Mouse (Mus musculus): ENCODE measurements around the gene Zp3. TPM values are rescaled to one million over a fixed set of nuclear protein-coding genes. Genes with fewer than 3 reads are reported as not detected.

Zp3 gene
- polyA plus RNA-seq, 1 experiment, result not detected

DNA sequence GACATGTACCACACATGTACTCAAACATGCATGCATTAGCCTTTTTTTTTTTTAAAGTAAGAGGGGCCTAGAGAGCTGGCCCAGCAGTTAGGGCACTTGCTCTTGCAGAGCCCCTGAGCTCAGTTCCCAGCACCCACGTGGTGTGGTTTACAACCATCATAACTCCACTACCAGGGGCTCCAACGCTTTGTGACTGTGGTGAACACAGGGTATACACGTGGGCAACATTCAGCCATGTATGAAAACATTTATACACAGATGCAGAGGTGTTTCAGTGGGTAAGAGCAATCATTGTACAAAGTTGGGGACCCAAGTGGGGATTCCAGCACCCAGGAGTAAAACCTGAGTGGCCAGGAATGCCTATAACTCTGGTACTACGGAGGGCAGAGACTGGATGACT lies 21.5 kb upstream of the Zp3 start:
- Histone ChIP-seq H3K4me3 (replicated peaks) (peak overlapping the region; percentile 64), H3K9me3 (ENCODE audit: control insufficient read depth, low read length) (no peaks in the 10 kb centered on the region), H3K4me1 (ENCODE audit: control insufficient read depth) (peaks cover 76% of the 10 kb centered on the region), H3K27me3 (ENCODE audit: control insufficient read depth) (no peaks in the 10 kb centered on the region), H3K36me3 (ENCODE audit: control insufficient read depth) (peaks cover 8% of the 10 kb centered on the region)
- TF ChIP-seq TAL1 (IDR thresholded peaks at IDR 0.05; ENCODE audit: low read length) (no peak), GATA1 (IDR thresholded peaks at IDR 0.05; ENCODE audit: low read length) (no peak)

DNA sequence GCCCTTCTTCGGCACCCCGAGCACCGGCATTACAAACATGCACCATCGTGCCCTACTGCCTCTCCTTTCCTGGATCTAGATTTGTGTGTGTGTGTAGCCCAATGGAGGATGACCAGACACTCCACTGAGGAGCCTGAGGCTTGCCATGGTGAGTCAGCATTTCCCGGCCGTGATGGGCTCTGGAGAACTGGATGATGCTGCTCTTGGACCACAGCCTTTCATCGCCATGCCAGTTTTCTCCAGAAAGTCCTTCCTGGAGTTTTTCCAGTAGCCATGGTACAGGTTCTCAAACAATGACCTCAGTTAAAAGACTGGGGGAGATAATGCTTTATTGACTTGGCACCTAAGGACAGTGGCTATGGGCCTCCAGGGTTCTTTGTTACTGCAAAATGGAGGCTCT lies 20.0 kb upstream of the Zp3 start:
- no peak for TF ChIP-seq GATA1 (IDR thresholded peaks at IDR 0.05; ENCODE audit: low read length)
- no peak for TF ChIP-seq TAL1 (IDR thresholded peaks at IDR 0.05; ENCODE audit: low read length)

DNA sequence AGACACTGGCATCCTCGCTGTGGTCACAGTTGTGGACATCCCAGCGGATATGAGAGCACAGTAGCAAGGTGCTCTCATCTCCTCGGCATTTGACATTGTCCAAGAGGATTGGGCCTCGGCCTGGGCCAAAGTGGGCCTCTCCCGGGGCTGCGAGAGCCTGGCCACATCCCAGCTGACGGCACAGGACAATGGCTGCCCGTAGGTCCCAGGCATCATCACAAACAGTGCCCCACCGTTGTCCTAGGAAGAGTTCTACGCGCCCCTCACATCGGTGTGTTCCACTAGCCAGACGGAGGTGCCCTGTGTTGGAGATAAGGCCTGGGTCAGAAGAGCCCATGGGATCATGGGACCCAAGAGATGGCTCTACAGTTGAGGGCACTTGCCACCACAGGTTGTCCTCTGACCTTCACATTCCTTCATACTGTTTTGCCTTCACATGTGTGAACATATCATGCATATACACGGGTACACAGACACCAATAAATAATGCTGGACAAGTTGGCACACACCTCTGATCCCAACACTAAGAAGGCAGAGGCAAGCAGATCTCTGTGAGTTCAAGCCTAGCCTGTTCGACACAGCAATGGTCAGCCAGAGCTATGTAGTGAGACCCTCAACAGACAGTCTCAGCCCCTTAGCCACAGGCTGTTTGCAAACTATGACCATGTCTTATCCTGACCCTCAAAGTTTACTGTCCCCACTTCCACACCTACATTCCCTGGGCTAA lies 18.8 kb upstream of the Zp3 start:
- Histone ChIP-seq H3K4me1 (ENCODE audit: control insufficient read depth) (peaks cover 83% of the 10 kb centered on the region), H3K36me3 (ENCODE audit: control insufficient read depth) (peaks cover 8% of the 10 kb centered on the region), H3K4me3 (replicated peaks) (peak overlapping the region; percentile 82), H3K9me3 (ENCODE audit: control insufficient read depth, low read length) (no peaks in the 10 kb centered on the region), H3K27me3 (ENCODE audit: control insufficient read depth) (peaks cover 12% of the 10 kb centered on the region)
- TF ChIP-seq GATA1 (IDR thresholded peaks at IDR 0.05; ENCODE audit: low read length) (no peak), TAL1 (IDR thresholded peaks at IDR 0.05; ENCODE audit: low read length) (no peak)

More for the DNA sequence above, 20.0 kb upstream of the Zp3 start:
- Histone ChIP-seq H3K4me1 (ENCODE audit: control insufficient read depth) (peaks cover 83% of the 10 kb centered on the region), H3K36me3 (ENCODE audit: control insufficient read depth) (peaks cover 8% of the 10 kb centered on the region), H3K27me3 (ENCODE audit: control insufficient read depth) (peaks cover 4% of the 10 kb centered on the region), H3K4me3 (replicated peaks) (no peak overlapping the region), H3K9me3 (ENCODE audit: control insufficient read depth, low read length) (no peaks in the 10 kb centered on the region)

DNA sequence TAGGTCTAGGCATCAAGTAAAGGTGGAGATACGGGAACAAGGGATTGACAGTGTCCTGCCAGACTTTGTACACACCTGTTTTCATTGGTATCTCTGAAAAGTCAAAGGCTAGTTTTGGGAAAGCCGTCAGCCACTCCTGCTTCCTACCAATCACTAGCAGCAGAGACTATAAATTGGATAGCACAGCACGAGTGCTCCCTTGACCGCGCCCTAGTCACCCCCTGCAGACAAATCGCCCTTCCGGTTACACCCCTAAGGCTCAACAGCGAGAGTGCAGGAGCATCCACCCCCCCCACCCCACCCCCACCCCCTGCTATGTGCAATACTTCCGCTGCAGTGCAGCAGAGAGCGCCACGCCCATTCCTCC lies 17.8 kb upstream of the Zp3 start:
- no peaks in the 10 kb centered on the region for H3K9me3 ChIP-seq (ENCODE audit: control insufficient read depth, low read length)
- H3K27me3 ChIP-seq (ENCODE audit: control insufficient read depth), result peaks cover 12% of the 10 kb centered on the region
- no peak for TF ChIP-seq TAL1 (IDR thresholded peaks at IDR 0.05; ENCODE audit: low read length)
- H3K36me3 ChIP-seq (ENCODE audit: control insufficient read depth), result peaks cover 8% of the 10 kb centered on the region
- H3K4me1 ChIP-seq (ENCODE audit: control insufficient read depth), result peaks cover 72% of the 10 kb centered on the region
- peak overlapping the region; percentile 82 for H3K4me3 ChIP-seq (replicated peaks)

DNA sequence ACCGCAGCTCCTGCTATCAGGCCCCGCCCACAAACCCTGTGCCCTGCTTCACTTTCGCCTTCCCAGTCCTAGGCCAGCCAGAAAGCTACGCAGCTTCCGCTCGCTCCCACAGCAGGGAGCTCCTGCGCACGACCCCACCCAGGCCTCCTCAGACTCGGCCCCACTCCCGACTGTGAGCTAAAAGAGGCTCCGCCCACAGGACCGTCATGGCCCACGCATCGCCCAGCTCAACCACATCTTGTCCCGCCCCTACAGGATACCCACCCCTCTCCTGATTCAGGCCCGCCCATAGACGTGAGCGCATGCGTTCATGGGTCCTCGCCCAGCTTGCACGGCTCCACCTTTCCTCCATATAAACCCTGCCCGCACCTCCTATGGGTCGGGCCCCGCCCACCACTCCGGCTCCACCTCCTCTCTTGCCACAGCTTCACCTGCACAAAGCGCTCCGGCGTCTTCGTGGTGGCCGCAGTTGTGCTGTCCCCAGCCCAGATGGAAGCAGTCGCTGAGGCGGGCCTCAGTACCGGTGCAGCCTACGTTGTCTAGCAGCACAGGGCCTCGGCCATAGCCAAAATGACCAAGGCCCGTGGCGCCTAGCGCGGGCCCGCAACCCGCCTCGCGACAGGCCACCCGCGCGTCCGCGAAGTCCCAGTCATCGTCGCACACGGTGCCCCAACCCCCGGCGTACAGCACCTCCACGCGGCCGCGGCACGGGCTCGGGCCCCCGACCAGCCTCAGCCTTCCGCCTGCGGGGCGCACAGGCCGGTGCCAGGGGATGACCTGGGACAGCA lies 17.2 kb upstream of the Zp3 start:
- H3K27me3 ChIP-seq (ENCODE audit: control insufficient read depth), result peaks cover 12% of the 10 kb centered on the region
- no peaks in the 10 kb centered on the region for H3K9me3 ChIP-seq (ENCODE audit: control insufficient read depth, low read length)
- peak overlapping the region; percentile 82 for H3K4me3 ChIP-seq (replicated peaks)
- peaks cover 68% of the 10 kb centered on the region for H3K4me1 ChIP-seq (ENCODE audit: control insufficient read depth)
- TF ChIP-seq TAL1 (IDR thresholded peaks at IDR 0.05; ENCODE audit: low read length), result no peak
- TF ChIP-seq GATA1 (IDR thresholded peaks at IDR 0.05; ENCODE audit: low read length), result no peak
- H3K36me3 ChIP-seq (ENCODE audit: control insufficient read depth), result peaks cover 8% of the 10 kb centered on the region

DNA sequence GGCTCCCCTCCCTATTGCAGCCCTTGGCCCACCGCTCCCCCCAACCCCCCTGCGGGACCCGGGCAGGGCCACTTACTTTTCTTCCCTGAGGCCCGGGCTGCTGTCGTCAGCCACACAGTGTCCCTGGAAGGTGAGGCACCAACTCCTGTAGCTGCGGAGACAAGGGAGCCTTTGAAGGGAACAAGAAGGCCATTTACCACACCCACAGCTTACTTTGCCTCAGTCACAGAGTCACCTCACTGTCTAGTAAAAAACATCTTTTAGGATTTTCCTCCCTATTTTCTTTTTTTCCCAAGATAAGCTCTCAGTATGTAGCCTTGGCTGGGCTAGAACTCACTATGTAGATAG lies 16.6 kb upstream of the Zp3 start:
- TF ChIP-seq GATA1 (IDR thresholded peaks at IDR 0.05; ENCODE audit: low read length), result no peak
- TF ChIP-seq TAL1 (IDR thresholded peaks at IDR 0.05; ENCODE audit: low read length), result no peak
- H3K4me1 ChIP-seq (ENCODE audit: control insufficient read depth), result peaks cover 63% of the 10 kb centered on the region

DNA sequence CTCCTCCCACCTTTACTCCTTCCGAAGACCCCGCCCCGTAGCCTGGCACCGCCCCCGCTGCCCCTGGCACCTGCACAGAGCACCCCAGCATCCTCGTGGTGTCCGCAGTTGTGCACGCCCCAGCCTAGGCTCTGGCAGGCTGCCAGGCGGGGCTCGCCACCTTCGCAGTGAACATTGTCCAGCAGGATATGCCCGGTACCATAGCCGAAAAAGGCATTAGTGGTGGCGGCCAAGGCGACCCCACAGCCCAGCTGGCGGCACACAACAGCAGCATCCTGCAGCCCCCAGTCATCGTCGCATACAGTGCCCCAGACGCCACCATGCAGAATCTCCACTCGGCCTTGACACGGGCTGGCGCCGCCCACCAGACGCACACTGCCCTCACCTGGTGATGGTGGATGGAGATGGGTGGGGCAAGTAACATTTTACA lies 14.4 kb upstream of the Zp3 start:
- Histone ChIP-seq H3K27me3 (ENCODE audit: control insufficient read depth) (peaks cover 12% of the 10 kb centered on the region), H3K9me3 (ENCODE audit: control insufficient read depth, low read length) (no peaks in the 10 kb centered on the region), H3K4me1 (ENCODE audit: control insufficient read depth) (peaks cover 43% of the 10 kb centered on the region), H3K4me3 (replicated peaks) (no peak overlapping the region), H3K36me3 (ENCODE audit: control insufficient read depth) (peaks cover 5% of the 10 kb centered on the region)
- TF ChIP-seq TAL1 (IDR thresholded peaks at IDR 0.05; ENCODE audit: low read length) (no peak), GATA1 (IDR thresholded peaks at IDR 0.05; ENCODE audit: low read length) (no peak)

More for the DNA sequence above, 16.6 kb upstream of the Zp3 start:
- peaks cover 12% of the 10 kb centered on the region for H3K27me3 ChIP-seq (ENCODE audit: control insufficient read depth)
- H3K4me3 ChIP-seq (replicated peaks), result peak overlapping the region; percentile 82
- no peaks in the 10 kb centered on the region for H3K9me3 ChIP-seq (ENCODE audit: control insufficient read depth, low read length)
- H3K36me3 ChIP-seq (ENCODE audit: control insufficient read depth), result peaks cover 8% of the 10 kb centered on the region

DNA sequence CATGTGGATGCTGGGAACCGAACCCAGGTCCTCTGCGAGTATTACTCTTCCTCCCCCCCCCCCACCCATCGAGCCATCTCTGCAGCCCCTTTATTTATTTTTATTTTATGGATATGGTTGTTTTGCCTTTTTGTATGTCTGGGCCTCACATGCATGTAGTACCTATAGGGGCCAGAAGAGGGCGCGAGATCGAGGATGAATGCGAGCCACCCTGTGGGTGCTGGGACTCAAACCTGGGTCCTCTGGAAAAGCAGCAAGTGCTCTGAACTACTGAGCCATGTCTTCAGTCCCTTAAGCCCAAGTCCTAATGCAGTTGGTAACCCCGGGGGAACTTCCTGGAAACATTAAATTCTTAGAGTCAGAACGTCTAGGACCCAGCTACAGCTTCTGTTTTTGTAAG lies 13.0 kb upstream of the Zp3 start:
- Histone ChIP-seq H3K36me3 (ENCODE audit: control insufficient read depth) (no peaks in the 10 kb centered on the region), H3K9me3 (ENCODE audit: control insufficient read depth, low read length) (no peaks in the 10 kb centered on the region), H3K27me3 (ENCODE audit: control insufficient read depth) (peaks cover 12% of the 10 kb centered on the region), H3K4me1 (ENCODE audit: control insufficient read depth) (peaks cover 30% of the 10 kb centered on the region), H3K4me3 (replicated peaks) (no peak overlapping the region)
- TF ChIP-seq GATA1 (IDR thresholded peaks at IDR 0.05; ENCODE audit: low read length), result no peak
- TF ChIP-seq TAL1 (IDR thresholded peaks at IDR 0.05; ENCODE audit: low read length), result no peak

GRCm38 (mm10) chr5:135968781-135969180 lies 11.1 kb upstream of the Zp3 start:
- Histone ChIP-seq H3K27me3 (ENCODE audit: control insufficient read depth) (peaks cover 12% of the 10 kb centered on the region), H3K36me3 (ENCODE audit: control insufficient read depth) (no peaks in the 10 kb centered on the region), H3K4me3 (replicated peaks) (no peak overlapping the region), H3K4me1 (ENCODE audit: control insufficient read depth) (peaks cover 16% of the 10 kb centered on the region), H3K9me3 (ENCODE audit: control insufficient read depth, low read length) (no peaks in the 10 kb centered on the region)
- TF ChIP-seq TAL1 (IDR thresholded peaks at IDR 0.05; ENCODE audit: low read length), result no peak
- TF ChIP-seq GATA1 (IDR thresholded peaks at IDR 0.05; ENCODE audit: low read length), result no peak
